Mouse (Mus musculus) MN1 (cell line): ENCODE measurements around the gene Btbd18.

ENCODE experiments used
- DNase-seq: peaks from one replicate; pipeline ENCODE4 v3.0.0-alpha.2; 2016; ENCODE audit warnings: low spot score

The Btbd18 gene

GRCm38 (mm10) chr2:84703497-84703896 is 44.6 kb downstream of the Btbd18 start:
- DNase-seq, result no peak

GRCm38 (mm10) chr2:84704329-84704728 is 45.5 kb downstream of the Btbd18 start:
- DNase-seq, result no peak

GRCm38 (mm10) chr2:84705295-84705694 is 46.4 kb downstream of the Btbd18 start:
- no peak for DNase-seq

GRCm38 (mm10) chr2:84707523-84707922 is 48.6 kb downstream of the Btbd18 start:
- DNase-seq, result no peak

DNA sequence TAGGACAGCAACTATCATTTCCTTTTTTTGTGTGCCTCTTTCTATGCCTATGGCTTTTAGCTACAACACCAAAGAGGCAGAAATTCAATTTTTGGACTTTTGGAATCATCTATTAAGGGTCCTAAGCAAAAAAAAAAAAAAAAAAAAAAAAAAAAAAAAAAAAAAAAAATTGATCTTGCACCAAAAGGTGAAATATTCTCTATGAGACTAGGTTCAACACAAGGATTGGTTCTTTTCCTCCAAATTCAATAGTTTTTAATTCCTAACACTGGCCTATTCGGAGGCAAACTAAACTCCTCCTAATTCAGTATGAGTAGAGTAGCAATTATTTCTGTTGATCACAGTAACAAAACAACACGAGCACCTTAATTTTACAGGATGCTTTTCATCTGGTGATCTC is 53.0 kb downstream of the Btbd18 start:
- no peak for DNase-seq

GRCm38 (mm10) chr2:84714422-84714810 is 55.5 kb downstream of the Btbd18 start:
- DNase-seq, result no peak

DNA sequence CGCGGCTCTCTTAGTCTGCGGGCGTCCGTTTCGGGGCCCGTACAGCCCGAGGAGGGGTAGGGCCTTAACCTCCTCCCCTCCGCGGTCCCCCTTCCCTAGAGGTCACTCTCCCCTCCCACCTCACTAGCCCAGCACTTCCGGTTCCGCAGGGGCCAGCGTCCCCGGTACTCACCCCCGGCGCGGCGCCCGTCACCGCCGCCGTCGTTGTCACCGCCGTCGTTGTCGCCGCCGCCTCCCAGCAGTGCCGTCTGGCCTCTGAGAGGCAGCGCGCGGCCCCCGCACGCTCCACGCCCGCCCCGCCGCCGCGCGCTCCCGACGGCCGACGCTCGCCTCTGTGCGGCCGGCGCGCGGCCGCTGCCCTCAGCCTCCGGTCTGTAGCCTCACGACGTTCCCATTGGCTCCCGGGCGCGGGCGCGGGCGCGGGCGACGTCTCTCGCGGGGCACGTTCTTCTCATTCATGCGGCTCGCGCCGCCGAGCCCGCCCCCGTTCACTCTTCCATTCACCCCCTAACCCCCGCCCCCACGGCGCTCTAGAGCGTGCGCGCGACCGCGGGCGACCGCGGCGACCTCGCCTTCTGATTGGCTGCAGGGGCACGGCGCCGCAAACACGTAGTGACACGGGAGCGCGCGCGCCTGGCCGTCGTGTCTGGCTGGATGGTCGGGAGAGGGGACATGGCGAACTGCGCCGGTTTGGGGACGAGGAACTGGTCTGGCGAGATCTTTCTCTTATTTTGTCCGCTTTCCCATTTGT is 56.1 kb downstream of the Btbd18 start, which contains the start of gene Zdhhc5:
TSS of gene Zdhhc5 (minus strand) at position 370 of the 751 bp plus-strand sequence.
- DNase-seq, result peak; percentile 98

- DNase-seq, result peak; percentile 96
These were observed 56.9 kb downstream of the Btbd18 start for GRCm38 (mm10) chr2:84715562-84716361.

DNA sequence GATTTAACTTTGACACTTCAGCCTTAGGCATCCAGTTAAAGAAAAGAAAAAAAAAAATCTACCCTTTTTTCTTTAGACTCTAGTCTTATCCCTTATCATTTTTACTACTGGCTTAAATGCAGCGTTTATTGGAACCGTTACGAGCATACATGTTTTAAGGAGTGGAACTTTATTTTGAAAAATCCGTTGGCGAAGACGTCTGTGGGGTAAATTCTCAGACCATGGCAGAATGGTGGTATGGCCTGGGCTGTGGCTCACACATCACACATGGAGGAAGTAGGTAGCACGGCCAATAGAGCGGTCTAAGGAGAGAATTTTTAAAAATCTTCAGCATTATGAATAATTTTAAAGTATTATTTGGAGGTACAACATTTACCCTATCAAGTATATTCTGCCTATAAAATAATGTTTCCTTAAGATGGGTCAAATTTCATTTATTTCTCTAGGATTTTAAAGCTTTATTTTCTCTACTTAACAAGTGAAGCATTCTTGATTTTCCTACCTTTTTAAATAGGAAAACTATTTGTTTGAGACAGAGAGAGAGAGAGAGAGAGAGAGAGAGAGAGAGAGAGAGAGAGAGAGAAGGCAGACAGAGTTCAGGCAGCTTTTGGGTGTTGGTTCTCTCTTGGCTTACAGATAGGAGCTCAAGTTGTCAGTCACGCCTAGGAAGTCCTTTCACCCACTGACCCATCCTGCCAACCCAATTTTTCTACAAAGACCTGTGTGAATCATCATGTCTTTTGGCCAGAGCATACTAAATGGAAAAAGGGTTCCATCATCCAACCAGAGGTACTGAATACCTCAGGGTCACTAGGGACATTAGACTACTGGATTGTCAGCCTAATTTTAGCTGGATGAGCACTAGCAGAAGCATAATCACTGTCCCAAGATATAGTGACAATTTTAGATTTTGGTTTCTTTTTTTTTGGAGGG is 57.8 kb downstream of the Btbd18 start:
- DNase-seq, result peak; percentile 50

DNA sequence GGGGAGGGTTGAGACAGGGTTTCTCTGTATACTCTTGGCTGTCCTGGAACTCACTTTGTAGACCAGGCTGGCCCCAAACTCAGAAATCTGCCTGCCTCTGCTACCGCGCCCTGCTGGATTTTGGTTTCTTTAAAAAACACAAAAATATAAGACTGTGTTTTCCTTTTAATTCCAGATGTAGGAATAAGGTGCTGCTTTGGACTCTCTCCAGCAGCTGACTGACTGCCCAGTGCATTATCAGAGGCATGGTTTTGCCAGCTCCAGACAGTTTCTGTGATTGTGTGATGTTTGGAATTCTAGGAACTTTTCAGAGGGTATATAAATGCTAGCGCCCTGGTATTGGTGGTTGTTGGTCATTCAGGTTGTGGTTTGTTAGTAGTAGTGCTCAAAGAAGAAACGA is 58.5 kb downstream of the Btbd18 start:
- DNase-seq, result no peak
